Mouse (Mus musculus) ovary, adult 18-20 months (tissue): ENCODE data around the gene Steap1.

Experiments used
- DNase-seq: peaks from one replicate; pipeline ENCODE4 v3.0.0; 2022; ENCODE audit warnings: low spot score, mixed read lengths

The Steap1 gene

DNA sequence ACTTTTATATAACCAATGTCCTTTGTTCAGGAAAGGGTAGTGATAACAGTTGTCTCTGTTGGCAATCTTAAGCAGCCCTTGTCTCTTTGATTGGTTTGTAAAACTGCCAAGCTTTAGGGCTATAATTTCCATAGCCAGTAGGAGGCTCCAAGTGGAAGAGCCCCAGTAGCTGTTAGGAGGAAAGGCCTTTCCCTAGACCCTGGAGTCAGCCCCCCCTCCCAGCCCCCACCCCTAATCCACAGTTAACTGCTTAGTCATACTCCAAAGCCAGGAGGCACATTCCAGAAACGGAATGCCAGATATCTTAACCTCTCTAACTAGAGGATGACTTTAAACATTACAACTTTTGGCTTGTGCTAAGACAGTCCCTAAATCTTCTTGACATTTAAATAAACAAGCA, 62.2 kb downstream of the Steap1 start:
- DNase-seq: no peak
